Mouse (Mus musculus) B cell, adult (primary cell): ENCODE results near the gene Psmc4. TPM values are rescaled to one million over a fixed set of nuclear protein-coding genes. Genes with fewer than 3 reads are reported as not detected.

Experiments
- total RNA-seq: library from RNA; stranded (reverse); gene quantifications from 4 replicates; pipeline ENCODE4 v1.2.4, GENCODE M21; 2023; ENCODE audit not compliant: inconsistent age

Gene Psmc4
- total RNA-seq = 110 to 133 TPM (median 123 TPM) in 4 replicates

GRCm38 (mm10) chr7:28049476-28050409 lies at the start of gene Psmc4:
TSS of gene Psmc4 (minus strand) at chr7:28050101.

GRCm38 (mm10) chr7:28070531-28071298 lies 20.8 kb upstream of the Psmc4 start, which contains the start of gene Fcgbp:
TSS of gene Fcgbp (plus strand) at chr7:28071236.

DNA sequence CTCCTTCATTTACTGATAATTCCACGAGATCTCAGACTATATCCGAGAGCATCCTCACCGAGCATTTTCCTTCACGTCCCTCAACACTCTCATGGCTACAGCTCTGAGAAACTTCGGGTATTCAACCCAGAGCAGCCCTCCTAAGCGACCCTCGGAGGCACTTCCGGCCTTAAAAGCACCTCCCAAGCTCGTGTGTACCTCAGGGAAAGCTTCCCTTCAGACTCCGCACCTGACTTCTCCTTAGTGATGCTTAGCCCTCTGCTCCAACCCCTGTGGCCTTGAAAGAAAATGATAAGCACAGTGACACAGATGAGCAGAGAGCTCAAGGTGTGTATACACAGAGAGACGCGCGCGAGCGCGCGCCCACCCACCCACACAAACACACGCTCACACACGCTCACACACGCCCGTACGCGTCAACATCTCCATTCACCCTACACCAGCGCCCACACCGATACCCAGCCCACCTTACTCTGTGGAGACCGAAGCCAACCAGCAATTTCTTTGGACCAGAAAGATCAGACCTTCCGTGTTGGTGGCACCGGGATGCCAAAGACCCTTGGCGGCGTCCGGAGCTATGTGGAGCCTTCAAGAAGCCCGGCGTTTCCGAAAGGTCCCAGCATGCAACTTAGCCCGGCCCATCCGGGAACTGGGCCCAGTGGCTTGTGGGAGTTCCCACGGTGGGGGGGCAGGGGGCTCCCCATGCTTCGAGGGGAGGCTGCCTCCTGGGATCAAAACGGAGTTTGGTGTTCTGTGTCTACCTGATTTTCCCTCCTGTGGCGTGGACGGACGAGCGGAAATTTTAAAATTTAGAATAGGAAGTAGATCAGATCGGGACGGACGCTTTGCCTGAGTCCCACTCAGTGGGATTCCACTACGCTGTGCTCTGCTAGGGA lies 36.1 kb downstream of the Psmc4 start, which contains the start of gene Zfp850:
Gene Zfp850 (minus strand): TSS at position 567 of the 896 bp plus-strand sequence.

Other genes with a start within 250 kb of the Psmc4 start
- 7.8 to 10.6 TPM (median 8.2 TPM) in 4 replicates for gene Zfp626, start 242.9 kb downstream of the Psmc4 start, total RNA-seq
- gene Zfp59, start 211.5 kb downstream of the Psmc4 start, total RNA-seq = 4.5 to 6.6 TPM (median 5.2 TPM) in 4 replicates
- gene Zfp607a, start 192.6 kb downstream of the Psmc4 start, total RNA-seq = 9.1 to 11.3 TPM (median 10.1 TPM) in 4 replicates
- gene Zfp974, start 120.6 kb downstream of the Psmc4 start, total RNA-seq = 15.6 to 17.3 TPM (median 16.5 TPM) in 4 replicates
- gene Zfp780b, start 70.9 kb downstream of the Psmc4 start, total RNA-seq = 10.3 to 12.3 TPM (median 11.8 TPM) in 4 replicates
- gene Zfp850, start 36.0 kb downstream of the Psmc4 start, total RNA-seq = 7.4 to 12.5 TPM (median 9.7 TPM) in 4 replicates
- gene Fcgbp, start 21.1 kb upstream of the Psmc4 start, total RNA-seq = not detected in 4 replicates
- gene 9530053A07Rik, start 79.4 kb upstream of the Psmc4 start, total RNA-seq = not detected in 4 replicates
- 234 to 240 TPM (median 237 TPM) in 4 replicates for gene Fbl, start 119.6 kb upstream of the Psmc4 start, total RNA-seq
- 20.5 to 23.5 TPM (median 21.3 TPM) in 4 replicates for gene Dyrk1b, start 129.4 kb upstream of the Psmc4 start, total RNA-seq
- 1.1 to 1.7 TPM (median 1.2 TPM) in 4 replicates for gene Eid2, start 217.8 kb upstream of the Psmc4 start, total RNA-seq
- 2.6 to 4.1 TPM (median 3.5 TPM) in 4 replicates for gene Eid2b, start 227.6 kb upstream of the Psmc4 start, total RNA-seq
- gene Selenov, start 241.1 kb upstream of the Psmc4 start, total RNA-seq = not detected in 4 replicates